Mouse (Mus musculus) thymus, postnatal 0 days (tissue): Measurements from ENCODE around the gene Mical2. TPM values are rescaled to one million over a fixed set of nuclear protein-coding genes. Genes with fewer than 3 reads are reported as not detected.

Experiments used
- DNase-seq: peaks from one replicate; pipeline ENCODE4 v3.0.0-alpha.2; 2015; ENCODE audit warnings: low spot score
- polyA plus RNA-seq: library from polyadenylated mRNA; unstranded; fragments of >200 nt; fragmentation: Nextera tagmentation; extraction: Ambion mirVana; gene quantifications from 2 replicates; pipeline ENCODE4 v1.2.1, GENCODE M21; 2015

The Mical2 gene
- polyA plus RNA-seq, 1 experiment from 2014 or later, result 0.51 TPM

GRCm38 (mm10) chr7:112449954-112450700, 224.5 kb downstream of the Mical2 start:
- no peak for DNase-seq

- no peak for DNase-seq
These were observed 226.8 kb downstream of the Mical2 start for GRCm38 (mm10) chr7:112452471-112452870.

- no peak for DNase-seq
These were observed 228.2 kb downstream of the Mical2 start for GRCm38 (mm10) chr7:112453805-112454214.

- DNase-seq, result no peak
These were observed 228.7 kb downstream of the Mical2 start for GRCm38 (mm10) chr7:112454380-112454779.

- DNase-seq, result no peak
These were observed 229.3 kb downstream of the Mical2 start for GRCm38 (mm10) chr7:112454951-112455350.

GRCm38 (mm10) chr7:112455566-112456110, 230.0 kb downstream of the Mical2 start:
- no peak for DNase-seq

- no peak for DNase-seq
These were observed 231.7 kb downstream of the Mical2 start for GRCm38 (mm10) chr7:112457373-112457772.

GRCm38 (mm10) chr7:112457920-112458319, 232.3 kb downstream of the Mical2 start:
- DNase-seq, result no peak

- DNase-seq, result no peak
These were observed 232.8 kb downstream of the Mical2 start for GRCm38 (mm10) chr7:112458440-112458839.

Other genes starting within 250 kb of the Mical2 start
- gene Usp47, start 202.4 kb upstream of the Mical2 start, polyA plus RNA-seq, result 32.9 and 34.6 TPM in 2 replicates
- 2.6 and 3.0 TPM in 2 replicates for gene Dkk3, start 66.8 kb upstream of the Mical2 start, polyA plus RNA-seq
- gene Parva, start 201.6 kb downstream of the Mical2 start, polyA plus RNA-seq, result 11.0 and 12.1 TPM in 2 replicates